Mouse (Mus musculus) G1E-ER4 (cell line): ENCODE measurements around the gene Cd86. TPM values are rescaled to one million over a fixed set of nuclear protein-coding genes. Genes with fewer than 3 reads are reported as not detected.

ENCODE experiments used
- GATA1 ChIP-seq: IDR thresholded peaks from one replicate; pipeline ENCODE4 v1.8.0; 2012; ENCODE audit warnings: low read length, inconsistent platforms
- polyA plus RNA-seq: library from polyadenylated mRNA; stranded (reverse); fragments of >175 nt; gene quantifications from 2 replicates; pipeline ENCODE4 v1.2.3, GENCODE M21; 2012

The Cd86 gene
- polyA plus RNA-seq, 1 experiment, result not detected

GRCm38 (mm10) chr16:36674457-36675204 is 8.8 kb upstream of the Cd86 start:
- no peak for TF ChIP-seq GATA1

- TF ChIP-seq GATA1, result no peak
These were observed 7.3 kb upstream of the Cd86 start for GRCm38 (mm10) chr16:36673196-36673595.

- TF ChIP-seq GATA1, result no peak
These were observed 4.7 kb upstream of the Cd86 start for GRCm38 (mm10) chr16:36670590-36670989.

- no peak for TF ChIP-seq GATA1
These were observed 652 bp upstream of the Cd86 start for GRCm38 (mm10) chr16:36666448-36667017.

GRCm38 (mm10) chr16:36663484-36663883 is 2.4 kb downstream of the Cd86 start:
- TF ChIP-seq GATA1, result no peak

- TF ChIP-seq GATA1, result no peak
These were observed 4.6 kb downstream of the Cd86 start for GRCm38 (mm10) chr16:36661330-36661729.

GRCm38 (mm10) chr16:36655910-36656309 is 10.0 kb downstream of the Cd86 start:
- no peak for TF ChIP-seq GATA1

- TF ChIP-seq GATA1, result no peak
These were observed 10.7 kb downstream of the Cd86 start for GRCm38 (mm10) chr16:36655199-36655598.

GRCm38 (mm10) chr16:36651174-36651766 is 14.6 kb downstream of the Cd86 start:
- no peak for TF ChIP-seq GATA1

- no peak for TF ChIP-seq GATA1
These were observed 15.4 kb downstream of the Cd86 start for GRCm38 (mm10) chr16:36650511-36650910.

- TF ChIP-seq GATA1, result no peak
These were observed 16.6 kb downstream of the Cd86 start for GRCm38 (mm10) chr16:36649304-36649703.

GRCm38 (mm10) chr16:36645124-36645523 is 20.8 kb downstream of the Cd86 start:
- TF ChIP-seq GATA1, result no peak

- TF ChIP-seq GATA1, result no peak
These were observed 23.2 kb downstream of the Cd86 start for GRCm38 (mm10) chr16:36642696-36643046.

- TF ChIP-seq GATA1, result no peak
These were observed 23.8 kb downstream of the Cd86 start for GRCm38 (mm10) chr16:36641830-36642695.

- TF ChIP-seq GATA1, result no peak
These were observed 24.9 kb downstream of the Cd86 start for GRCm38 (mm10) chr16:36640993-36641392.
